Mouse (Mus musculus) CD8-positive naive resting alpha-beta T cell, adult 2 months (primary cell): Measurements from ENCODE around the gene Ptgr2.
A peak's percentile ranks its signal among the peaks of the same experiment; 100 is the strongest.
"Not testable (repeated sequence)": the region's sequence is repeated elsewhere in the genome, so short reads cannot be mapped to it uniquely, and the experiment has no call there.

Experiments
- DNase-seq, 2 experiments: peaks; one replicate each; pipeline ENCODE4 v3.0.0; 2022; ENCODE audit warnings: low read depth in 2 of 2, low spot score in 2 of 2

Ptgr2 gene

DNA sequence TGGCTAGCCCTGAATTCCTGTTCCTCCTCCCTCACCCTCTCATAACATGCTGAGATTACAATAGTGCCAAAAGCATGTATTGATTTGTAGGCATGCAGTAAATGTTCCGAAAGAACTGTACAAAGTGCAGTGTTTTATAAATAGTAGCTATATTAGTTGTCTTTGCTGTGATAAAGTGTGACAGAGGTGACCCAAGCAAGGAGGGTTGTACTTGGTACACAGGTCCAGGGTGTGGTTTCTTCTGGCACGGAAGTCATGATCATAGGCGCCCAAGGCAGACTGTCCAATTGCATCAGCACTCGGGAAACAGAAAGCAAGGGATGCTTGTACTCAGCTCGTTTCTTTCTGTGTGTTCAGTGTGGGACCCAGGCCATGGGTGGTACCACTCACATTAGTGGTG lies 19.1 kb downstream of the Ptgr2 start:
- no peak for DNase-seq

DNA sequence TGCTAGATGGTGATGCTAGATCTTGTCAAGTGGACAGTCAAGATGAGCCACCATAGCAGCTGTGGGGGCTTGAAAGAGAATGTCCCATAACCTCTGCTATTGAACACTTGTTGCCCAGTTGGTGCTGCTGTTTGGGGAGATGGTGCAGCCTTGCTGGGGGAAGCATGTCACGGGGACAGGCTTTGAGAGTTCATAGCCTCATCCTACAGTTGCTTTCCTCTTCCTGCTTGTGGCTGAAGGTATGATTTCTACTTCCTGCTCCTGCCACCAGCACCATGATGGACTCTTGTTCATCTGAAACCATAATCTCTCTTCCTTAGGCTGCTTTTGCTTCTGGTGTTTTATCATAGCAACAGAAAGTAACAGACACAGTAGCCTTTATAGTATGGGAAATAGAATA lies 19.5 kb downstream of the Ptgr2 start:
- no peak for DNase-seq

GRCm38 (mm10) chr12:84311306-84311705 lies 26.3 kb downstream of the Ptgr2 start:
- no peak for DNase-seq

GRCm38 (mm10) chr12:84316006-84316405 lies 31.0 kb downstream of the Ptgr2 start:
- DNase-seq = no peak

DNA sequence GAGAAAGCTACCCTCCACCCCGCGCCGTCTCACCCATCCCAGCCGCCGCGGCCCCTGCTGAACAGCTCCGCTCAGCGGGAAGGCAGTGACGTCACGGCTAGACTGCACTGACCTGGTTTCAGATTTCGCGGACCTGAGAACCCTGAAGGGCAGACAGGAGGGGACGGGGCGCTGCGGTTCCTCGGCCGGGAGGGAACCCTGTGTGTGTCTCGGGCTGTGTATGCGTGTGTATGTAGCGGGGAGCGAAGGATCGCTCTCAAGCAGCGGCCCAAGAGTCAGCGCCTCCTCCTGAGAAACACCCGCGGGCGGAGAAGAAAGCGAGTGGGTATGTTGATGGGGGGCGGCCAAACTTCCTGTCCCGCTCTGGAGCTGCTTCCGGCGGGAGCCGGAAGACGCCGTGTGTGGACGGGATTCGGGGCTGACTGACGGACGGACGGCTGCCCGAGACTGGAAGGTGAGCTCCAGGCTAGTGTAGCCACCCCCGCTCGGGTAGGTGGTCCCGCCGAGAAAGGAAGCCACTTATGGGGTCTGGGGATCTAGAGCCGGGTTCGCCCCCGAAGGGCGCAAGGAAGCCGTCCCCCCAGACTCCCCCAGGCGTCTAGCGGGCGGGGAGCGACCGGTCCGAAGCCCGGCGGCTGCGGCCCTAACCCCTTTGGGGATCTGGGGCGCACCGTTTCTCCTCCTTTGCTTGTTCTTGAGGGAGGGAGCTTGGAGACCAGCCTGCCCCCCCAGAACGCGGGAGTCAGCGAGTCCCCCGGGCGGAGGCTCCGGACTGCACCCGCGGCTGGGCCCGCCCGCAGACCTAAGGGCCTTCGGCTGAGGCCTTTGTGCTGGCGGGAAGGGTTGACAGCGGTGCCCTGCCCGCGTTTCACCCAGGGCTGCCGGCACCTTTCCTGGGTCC lies 31.9 kb downstream of the Ptgr2 start, which contains the start of gene Zfp410:
Zfp410 (plus strand) TSS at position 132 of the 901 bp plus-strand sequence.
- DNase-seq = peak; percentile 51 to 68

DNA sequence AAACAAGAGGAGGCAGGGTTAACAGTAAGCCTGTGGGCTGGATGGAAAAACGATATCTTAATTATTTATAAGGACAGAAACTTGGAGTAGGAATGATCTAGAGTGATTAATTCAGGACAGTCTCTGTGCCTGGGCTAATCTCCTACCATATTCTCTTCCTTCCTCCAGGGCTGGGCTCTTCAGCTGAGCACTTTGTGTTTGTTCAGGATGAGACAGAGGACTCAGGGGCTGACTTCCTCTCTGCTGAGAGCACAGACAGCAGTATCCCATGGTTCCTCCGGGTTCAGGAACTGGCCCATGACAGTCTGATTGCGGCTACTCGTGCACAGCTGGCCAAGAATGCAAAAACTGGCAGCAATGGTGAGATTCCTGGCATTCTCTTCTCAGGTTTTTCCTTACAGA lies 42.1 kb downstream of the Ptgr2 start:
- no peak for DNase-seq

- no peak for DNase-seq
Observed at GRCm38 (mm10) chr12:84336963-84337625, 52.1 kb downstream of the Ptgr2 start.

- no peak for DNase-seq
Observed at GRCm38 (mm10) chr12:84347192-84347591, 62.2 kb downstream of the Ptgr2 start.

GRCm38 (mm10) chr12:84358699-84359098 lies 73.7 kb downstream of the Ptgr2 start:
- not testable (repeated sequence) for DNase-seq

- DNase-seq = peak; percentile 91 to 93
Observed at GRCm38 (mm10) chr12:84361555-84362489, 76.8 kb downstream of the Ptgr2 start, which contains the start of the genes Coq6 and Fam161b. TSS of gene Coq6 (plus strand) at chr12:84361657. TSS of gene Fam161b (minus strand) at chr12:84361833.

DNA sequence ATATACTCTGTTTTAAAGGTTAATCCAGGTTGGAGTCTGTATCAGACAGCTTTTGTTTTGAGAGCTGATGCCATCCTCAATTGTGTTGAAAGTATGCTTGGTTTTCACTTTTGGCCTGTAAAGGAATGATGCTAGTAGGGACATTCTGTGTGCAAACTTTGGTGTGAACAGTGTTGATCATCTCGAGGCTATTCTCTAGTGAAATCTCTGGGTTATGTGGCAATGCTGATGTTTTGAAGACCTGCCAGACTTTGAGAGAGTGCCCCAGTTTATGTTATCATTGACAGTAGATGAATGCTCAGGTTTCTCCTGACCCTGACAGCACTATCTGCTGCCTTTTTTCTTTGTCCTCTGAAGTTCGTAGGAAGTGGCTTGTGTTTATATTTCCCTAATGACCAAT lies 77.8 kb downstream of the Ptgr2 start:
- no peak for DNase-seq

DNA sequence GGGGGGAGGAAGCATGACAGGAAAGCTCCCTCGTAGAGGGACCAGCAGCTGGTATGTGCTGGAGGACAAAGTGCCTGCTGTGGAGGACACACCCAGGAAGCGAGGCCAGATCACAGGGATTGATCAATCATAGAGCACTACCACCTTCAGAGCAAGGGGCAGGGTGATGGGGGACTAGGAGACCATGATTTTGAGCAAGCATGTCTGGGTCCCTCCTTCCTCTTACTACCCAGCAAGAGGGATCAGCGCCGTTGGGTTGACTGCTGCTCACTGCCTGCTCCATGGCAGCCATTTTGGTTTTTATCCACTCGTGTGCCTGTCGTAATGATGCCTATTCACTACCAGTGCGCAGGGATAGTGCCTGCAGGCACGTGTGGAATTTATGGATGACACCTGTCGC lies 79.3 kb downstream of the Ptgr2 start:
- DNase-seq = no peak

DNA sequence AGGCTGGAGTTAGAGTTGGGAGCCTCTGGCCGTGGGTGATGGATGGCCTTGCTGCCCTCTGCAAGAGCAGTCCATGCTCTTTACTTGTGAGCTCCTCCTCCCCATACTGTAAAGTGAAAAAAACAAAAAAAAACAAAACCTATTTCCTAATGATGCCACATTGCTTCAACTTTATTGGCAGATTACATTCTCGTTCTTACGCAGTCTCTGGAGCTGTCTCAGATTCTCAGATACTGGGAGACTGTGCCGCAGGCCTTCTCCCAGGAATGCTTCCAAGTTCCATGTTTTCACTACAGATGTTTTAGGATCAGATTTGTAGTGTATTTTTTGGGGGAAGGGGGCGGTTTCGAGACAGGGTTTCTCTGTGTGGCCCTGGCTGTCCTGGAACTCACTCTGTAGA lies 80.1 kb downstream of the Ptgr2 start:
- no peak for DNase-seq
